Mouse (Mus musculus) left cerebral cortex, adult 11 months (tissue): ENCODE results near the gene Six4.
A peak's percentile ranks its signal among the peaks of the same experiment; 100 is the strongest.
"Not testable (repeated sequence)": the region's sequence is repeated elsewhere in the genome, so short reads cannot be mapped to it uniquely, and the experiment has no call there.

Experiments
- DNase-seq: peaks from one replicate; pipeline ENCODE4 v3.0.0; 2022; ENCODE audit warnings: low spot score

The Six4 gene

DNA sequence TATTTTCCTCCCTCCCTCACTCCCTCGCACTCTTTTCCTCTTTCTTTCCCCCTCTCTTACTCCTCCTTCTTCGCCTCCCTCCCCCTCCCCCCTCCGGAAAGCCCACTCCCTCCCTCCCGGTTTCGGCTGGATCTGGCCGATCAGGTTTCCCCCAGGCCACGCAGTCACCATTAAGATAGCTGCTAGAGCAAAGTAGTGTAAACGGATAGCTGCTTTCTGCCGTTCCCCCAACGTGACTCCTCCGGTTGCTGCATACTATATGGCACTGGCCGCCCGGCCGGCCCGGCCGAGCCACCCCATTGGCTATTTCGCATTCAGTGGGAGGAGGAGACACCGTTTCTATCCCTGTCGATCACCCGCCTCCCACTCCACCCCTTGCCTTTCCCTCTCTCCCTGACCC, at the start of gene Six4:
Gene Six4 (minus strand): TSS at position 261 of the 400 bp plus-strand sequence.
- DNase-seq = no peak

DNA sequence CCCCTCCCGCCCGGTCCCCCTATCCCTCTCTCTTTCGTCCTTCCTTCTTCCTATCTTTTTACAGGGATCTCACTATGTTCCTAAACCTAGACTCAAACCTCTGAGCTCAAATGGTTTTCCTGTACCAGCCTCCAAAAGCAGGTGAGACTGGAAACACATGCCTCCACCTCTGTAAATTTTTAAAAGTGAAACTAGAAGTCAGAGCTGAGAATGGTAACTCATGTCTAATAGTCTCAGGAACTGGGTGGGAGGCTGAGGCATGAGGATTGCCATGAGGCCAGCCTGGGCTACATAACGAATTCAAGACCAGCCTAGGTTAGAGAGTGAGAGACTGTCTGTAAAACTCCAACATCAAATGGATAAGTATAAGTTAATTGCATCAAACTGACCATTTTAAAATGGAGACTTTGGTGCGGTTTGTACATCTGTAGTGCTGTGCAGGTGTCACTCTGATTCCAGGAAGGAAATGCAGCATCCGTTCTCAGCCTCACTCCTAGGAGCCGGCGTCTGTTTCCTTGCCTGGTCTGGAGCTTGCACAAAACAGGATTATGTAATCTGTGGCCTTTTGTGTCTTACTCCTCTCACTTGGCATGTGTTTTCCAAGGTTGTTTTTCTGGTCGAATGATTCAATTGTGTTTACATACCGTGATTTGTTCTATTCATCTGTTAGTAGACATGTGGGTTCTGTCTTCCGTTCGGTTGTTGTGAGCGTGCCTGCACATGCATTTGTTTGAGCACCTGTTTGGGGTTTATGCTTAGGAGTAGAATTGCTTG, 49.3 kb upstream of the Six4 start:
- DNase-seq = no peak

DNA sequence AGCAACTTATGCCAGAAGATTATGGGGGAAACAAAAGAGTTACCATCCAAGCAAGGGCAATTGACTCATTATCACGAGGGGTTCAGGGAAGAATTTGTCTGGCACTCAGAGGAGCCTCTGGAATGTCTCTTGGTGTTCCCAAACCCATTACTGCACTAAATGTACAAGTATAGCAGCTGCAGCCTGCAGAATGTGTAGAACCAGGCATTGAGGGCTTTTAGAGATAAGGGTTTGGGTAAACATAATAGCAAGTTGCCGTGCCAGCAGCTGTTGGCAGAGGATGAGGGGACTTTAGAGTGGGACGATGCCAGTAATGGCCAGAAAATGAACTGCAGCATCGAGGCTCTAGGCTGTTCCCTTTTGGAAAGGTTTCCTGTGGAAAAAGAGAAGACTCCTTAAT, 47.1 kb upstream of the Six4 start:
- no peak for DNase-seq

DNA sequence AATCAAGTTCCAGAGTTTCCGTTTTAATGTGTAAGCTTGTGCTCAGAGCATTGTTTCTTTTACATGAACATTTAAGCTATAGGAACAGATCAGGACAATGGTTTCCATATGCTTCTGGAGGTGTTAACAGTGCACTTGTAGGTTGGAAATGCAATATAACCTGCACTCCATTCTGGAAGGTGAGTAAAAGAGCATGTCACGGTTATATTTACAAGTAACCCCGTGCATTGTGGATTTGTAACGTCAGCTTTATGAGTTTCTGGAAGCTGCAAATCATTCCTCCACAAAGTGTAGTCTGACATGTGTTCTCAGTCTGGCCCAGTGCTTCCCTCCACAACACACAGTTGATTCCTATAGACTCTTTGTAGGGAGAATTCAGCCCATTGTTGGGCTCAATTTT, 40.9 kb upstream of the Six4 start:
- DNase-seq = no peak

DNA sequence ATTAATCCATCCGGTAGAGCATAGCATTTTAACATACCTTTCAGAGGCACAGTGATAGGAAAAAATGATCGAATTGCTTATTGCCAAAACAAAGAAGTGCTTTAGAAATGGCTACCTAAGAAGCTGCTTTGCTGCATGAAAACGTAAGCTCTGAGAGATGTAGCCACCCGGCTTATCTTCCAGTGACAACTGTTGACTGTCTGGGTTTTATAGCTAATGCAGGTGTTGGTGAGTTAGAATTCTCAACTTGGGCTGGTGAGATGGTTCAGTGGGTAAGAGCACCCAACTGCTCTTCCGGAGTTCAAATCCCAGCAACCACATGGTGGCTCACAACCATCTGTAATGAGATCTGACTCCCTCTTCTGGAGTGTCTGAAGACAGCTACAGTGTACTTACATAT, 37.8 kb upstream of the Six4 start:
- not testable (repeated sequence) for DNase-seq

DNA sequence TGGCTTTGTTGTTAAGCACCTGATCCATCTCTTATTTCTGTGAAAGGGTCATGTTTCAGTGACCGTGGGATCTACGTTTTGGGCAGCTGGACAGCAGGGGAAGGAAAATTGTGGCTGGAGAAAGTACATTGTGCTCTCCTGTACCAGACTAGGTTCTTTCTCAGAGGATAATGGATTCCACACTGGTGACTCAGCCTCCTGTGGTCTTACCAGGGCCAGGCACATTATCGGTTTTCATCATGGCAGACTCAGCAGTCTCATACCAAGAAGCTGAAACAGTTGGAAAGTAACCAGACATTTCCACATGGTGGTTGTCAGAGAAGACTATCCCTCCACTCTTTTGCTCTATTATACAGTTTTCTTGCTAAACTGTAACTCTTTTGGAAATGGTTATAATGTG, 34.0 kb upstream of the Six4 start:
- DNase-seq = no peak

DNA sequence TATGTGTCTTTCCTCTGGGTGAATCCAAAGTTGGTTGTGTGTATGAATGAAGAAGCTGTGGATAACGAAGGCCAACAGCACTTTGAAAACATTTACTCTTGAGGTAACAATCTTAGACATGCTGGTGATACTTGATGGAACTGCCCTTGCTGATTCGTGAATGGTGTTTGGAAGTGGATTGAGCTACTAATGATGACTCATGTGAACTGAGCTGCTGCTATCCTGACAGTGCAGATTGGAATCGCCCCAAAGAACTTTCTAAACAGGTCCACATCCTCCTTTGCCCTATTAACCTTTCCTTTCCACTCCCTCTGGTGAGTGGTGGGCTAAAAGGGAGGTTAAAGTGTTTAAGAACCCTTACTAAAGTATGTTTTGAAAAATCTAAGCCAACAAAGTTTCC, 27.5 kb upstream of the Six4 start:
- DNase-seq = no peak

DNA sequence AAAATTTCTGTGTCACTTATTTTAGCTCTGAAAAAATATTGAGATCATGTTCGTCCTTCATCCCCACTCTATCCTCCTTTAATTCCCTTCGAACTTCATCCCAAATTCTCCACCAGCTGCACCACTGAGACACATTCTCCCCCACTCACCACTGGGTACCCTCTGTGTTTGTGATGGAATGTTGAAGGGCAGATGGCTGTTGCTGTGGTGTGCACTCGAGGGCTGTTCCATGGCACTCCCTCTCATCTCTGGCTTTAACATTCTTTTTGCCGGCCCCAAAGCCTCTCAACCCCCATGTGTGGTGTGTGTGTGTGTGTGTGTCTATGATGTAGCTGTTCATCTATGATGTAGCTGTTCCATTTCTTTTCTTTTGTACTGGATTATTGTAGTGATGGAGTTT, 12.0 kb upstream of the Six4 start:
- DNase-seq = no peak

DNA sequence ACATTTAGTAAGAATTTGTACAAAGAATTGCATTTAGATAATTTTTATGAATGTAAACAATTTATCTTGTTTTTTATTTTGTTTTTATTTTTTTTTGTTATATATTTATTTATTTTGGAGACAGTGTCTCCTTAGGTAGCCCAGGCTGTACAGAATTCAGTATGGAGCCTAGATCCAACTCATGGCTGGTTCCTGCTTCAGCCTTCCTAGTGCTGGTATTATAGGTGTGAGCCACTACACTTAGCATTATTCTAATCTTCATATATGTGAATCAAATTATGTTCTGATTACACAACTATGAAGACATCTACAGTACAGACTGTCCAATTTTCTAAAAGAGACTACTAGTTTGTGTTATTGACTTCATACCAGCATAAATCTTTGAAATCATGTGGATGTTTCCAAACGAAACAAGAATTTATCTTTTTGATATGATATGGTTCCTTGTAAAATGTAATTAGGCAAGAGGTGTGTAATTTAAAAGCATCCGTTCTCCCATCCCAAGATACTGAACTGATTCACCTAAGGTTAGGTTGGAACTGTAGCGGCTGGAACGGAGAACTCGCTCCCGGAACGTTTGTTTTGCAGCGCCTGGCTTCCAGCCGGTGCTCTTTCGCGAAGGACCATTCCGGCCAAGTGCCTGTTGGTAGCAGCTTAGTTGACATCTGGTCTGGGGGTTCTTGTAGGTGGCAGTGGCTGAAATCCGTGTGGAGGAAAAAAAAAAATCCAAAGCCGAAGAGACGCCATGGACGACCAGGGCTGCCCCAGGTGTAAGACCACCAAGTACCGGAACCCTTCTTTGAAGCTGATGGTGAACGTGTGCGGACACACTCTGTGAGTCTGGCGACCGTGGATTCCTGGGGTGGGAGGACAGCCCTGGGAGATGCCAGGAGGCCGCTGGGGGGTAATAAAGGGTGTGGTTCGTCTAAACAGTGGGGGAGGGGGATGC, 10.1 kb upstream of the Six4 start, which contains the start of gene Mnat1:
Gene Mnat1 (plus strand): TSS at position 625 of the 949 bp plus-strand sequence.
- DNase-seq = peak; percentile 47

DNA sequence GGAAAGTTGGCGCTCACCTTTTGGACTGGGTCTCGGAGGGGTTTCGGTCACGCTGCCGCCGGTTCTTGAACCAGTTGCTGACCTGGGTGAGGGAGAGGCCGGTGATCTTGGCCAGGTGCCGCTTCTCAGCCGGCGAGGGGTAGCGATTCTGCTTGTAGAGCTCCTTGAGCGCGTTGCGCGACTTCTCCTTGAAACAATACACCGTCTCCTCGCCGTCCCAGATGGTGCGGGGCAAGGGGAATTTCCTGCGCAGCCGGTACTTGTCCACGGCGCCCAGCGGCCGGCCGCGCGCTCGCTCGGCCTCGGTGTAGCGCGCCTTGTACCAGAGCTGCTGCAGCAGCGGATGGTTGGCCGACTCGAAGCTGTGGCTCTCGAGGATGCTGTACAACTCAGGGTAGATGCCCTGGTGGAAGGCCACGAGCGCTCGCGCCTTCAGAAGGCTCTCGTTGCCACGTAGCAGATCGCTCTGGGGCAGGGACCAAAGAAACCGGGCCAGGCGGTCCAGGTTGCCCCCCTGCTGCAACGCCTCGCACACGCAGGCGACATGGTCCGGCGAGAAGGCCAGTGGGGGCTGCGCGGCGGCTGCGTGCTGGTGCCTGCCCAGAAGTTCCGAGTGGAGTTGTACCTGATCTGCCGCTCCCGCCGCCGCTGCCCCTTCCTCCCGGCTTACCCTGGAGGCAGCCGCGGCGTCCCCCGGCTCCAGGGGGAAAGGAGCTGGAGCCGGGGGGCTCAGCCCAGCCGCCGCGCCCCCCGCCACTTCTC, 749 bp downstream of the Six4 start:
- DNase-seq = no peak

DNA sequence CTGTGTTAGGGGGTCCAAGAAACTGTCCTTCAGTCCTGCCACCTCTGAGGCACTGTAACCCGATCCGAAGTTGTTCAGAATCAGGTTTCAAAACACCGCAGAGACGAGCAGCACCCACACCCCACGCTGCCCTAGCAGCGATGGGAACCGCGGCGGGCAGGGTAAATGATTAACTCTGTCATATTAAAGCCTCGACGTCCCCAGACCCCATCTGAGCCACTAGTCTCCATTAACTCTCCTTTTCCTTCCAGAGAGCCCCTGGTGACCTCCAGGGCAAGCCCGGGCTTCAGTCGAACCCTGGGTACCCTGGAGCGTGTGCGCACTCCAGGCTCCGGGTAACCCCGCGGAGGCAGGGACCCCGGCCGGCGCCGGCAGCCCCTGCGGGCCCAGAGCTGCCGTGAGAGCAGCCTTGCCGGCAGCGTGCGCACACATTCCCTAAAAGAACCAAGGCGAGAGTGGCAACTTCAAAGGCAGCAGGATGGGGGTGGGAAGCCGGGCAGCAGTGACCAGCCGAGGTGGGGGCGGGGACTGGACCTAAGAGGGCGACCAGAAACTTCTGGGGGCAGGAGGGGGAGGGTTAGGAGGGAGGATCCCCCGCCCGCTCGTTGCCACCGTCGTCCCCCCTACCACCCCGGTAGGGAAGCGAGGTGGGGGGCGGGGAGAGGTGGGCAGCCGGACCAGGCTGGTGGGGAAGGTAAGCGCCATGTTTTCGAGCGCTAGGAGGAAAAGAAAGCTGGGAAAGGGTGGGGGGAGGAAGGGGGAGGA, 1.5 kb downstream of the Six4 start:
- no peak for DNase-seq

DNA sequence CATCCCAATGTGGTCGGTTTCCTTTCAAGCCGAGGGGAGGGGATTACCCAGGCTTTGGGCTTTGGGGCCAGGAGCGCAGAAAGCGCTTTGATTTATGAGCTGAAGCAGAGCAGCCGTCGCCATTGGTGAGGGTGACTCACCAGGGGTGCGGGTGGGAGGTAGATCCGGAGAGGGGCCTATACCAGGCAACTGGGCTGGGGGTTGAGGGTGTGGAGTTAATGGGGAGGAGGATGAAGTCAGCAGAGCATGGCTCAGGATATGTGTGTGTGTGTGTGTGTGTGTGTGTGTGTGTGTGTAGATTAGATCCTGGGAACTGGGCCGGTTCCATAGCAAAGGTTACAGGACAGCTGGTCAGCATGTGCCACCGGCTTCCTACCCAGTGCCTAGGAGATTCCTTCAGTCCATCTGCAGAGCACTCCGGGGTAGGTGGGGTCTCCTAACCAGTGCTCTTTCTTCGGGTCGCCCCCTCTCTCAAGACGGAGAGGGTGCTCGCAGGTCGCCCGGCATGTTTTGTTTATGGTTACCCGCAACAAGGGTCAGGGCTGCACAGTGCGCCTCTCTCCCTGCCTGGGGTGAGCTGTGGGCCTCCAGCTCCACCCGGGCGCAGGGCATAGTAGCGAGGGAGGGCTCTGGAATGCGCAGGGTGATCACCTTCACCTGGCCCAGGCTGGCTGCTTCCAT, 2.7 kb downstream of the Six4 start:
- DNase-seq = no peak

DNA sequence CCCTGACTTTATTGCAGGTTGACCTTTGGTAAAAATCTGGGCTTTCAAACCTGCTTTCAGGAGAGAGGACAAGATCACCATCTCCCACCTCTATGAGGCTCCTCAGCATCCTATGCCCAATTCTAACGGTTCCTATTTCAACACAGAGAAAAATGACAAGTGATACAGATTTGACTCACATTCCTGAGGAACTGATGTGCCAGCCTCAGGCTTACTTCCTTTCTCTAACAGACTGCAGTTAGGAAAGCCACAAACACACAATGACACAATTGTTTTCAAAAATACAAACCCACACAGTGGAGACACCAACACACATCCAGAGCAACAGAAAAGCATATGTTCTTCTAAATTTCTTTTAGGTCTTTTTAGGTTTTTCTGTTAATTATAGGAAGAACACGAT, 5.4 kb downstream of the Six4 start:
- no peak for DNase-seq

DNA sequence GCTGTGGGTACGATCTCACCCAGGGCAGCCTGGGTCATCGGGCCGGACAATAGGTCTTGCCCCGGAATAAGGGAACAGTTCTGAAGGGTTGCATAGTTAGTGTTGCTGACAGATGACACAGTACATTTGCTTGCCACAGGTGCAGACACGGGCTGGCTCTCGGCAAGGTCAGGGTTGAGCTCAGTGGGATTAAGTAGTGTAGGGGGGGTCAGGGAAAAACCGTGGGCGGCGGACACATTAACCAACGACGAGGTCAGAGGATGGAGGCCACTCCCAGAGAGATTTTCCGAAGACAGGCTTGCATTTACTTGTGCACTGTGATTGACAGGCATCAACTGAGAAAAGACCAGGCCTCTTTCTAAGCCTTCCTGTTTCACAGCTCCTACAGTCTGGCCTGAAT, 9.5 kb downstream of the Six4 start:
- no peak for DNase-seq

DNA sequence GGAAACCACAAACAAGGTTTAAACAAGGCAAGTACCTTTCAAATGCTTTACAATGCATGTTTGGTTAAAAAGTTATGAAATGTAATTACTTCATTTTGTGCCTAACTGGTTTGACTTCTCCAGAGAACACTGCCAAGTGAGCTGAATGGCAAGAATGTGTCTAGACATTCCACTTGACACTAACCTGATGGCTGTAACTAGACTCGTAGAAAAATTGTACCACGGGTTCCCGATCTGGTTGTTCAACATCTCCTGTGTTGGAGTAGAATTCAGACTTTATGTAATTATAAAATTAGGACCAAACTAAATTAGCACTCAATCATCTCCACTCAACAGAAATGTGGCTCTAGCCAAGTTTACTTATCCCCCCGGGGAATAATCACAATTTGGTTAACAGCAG, 14.7 kb downstream of the Six4 start:
- DNase-seq = no peak

DNA sequence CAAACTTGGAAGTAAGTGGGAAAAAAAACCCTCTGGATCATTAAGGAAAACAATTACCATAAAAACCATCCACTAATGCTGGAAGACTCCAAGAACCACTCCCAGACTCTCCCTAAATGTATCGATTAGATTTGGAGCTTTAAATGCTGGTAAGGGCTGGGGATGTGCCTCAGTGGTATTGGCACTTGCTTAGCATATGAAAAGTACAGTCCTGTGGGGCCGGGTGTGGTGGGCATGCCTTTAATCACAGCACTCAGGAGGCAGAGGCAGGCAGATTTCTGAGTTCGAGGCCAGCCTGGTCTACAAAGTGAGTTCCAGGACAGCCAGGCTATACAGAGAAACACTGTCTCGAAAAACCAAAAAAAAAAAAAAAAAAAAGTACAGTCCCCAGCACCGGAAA, 17.1 kb downstream of the Six4 start:
- DNase-seq = not testable (repeated sequence)

DNA sequence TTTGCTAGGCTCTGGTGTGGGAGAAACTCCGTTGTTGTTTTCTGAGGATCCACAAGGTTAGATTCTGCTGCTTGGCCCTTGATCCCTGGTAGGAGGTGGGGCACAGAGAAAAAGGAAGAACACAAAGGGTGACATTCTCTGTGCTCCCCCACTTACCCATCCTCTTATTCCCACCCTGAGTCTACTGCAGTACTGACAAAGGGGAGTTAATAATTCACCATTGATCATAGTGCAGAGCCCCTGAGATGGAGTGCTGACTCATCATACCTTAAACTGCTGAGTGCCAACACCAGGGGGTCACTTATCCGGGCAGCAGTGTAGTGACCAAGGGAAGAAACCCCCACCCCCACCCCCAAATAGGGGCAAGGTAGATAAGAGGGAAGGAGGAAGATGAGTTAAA, 18.7 kb downstream of the Six4 start:
- DNase-seq = no peak

DNA sequence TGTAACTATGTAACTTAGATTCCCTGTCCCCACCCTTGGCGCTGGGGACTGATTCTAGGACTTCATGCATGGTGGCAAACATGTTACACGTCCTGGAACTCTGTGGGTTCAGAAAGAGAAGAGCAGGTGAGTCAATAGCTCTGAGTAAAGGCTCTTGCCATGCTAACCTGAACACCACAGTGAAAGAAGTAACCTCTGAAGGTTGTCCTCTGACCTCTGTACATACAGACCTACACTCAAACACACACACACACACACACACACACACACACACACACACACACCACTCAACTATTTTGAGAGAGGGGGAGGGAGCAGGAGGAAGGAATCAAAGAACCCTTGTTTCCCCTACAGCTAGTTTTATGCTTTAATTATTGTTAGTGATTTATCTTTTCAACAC, 19.1 kb downstream of the Six4 start:
- DNase-seq = no peak

DNA sequence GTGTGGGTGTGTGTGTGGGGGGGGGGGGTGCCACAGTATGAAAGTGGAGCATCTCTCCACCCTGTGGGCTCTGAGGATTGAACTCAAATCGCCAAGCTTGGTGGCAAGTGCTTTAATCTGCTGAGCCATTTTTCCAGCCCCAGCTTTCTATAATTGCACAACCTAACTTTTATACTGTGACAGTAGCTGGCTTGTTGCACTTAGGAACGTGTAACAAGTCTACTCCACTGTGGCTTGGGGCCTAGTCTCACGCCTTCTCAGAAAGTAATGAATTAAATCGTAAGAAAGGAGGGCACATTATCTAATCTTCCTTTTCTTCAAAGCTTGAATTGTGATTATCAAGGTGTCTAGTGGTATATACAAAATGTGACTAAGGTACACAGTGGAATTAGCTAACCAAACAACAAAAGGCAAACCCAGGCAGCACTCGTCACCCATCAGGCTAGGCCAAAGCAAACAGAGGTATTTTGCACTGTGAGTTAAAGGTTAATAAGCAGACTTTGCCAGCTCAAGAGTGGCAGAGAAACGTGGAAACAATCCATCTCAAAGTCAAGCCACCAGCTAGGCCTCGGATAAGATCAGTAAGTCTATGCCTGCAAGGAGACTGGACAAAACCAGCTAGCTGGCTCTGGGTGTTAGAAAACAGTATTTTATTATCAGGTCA, 22.5 kb downstream of the Six4 start:
- no peak for DNase-seq

DNA sequence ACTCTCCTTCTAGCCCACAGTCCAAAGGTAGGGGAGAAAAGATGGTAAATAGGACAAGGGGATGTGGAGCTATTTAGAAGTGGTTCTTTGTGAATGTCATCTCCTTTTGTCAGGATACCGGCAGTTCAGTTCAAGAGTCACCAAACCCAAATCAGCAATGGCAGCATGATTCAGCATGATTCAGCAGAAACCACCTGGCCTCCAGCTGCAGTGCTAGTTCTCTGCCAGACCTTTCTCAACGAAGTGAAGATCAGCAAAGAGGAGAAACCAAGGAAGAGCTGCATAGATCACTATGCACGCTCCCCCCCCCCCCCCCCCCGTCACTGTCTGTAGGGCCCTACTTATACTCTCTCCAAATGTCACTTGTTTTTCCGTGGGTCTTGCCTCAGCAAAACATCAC, 24.3 kb downstream of the Six4 start:
- no peak for DNase-seq

DNA sequence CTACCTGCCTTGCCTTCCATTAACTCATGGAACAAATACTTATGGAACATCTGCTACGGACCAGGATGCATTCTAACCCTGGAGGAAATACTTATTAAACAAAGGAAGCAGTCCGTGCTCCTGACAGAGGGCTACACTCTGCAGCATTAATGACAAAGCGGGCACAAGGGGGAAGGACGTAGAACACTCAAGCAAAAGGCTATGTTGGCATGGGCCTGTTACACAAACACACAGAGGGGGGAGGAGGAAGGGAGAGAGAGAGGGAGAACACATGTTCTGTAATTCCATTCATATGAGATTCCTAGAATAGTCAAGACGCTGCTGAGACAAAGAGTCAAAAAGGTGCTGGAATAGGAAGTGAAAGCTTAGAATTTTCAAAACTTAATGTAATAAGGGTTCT, 24.8 kb downstream of the Six4 start:
- no peak for DNase-seq
